Mouse (Mus musculus) central nervous system, embryonic 18 days (tissue): ENCODE measurements around the gene Gm17018. TPM values are rescaled to one million over a fixed set of nuclear protein-coding genes. Genes with fewer than 3 reads are reported as not detected.

Experiments
- polyA plus RNA-seq: library from polyadenylated mRNA; depleted of rRNA; stranded (reverse); fragments of >200 nt; gene quantifications from 2 replicates; pipeline ENCODE4 v1.2.3, GENCODE M21; 2012; rRNA removed

Gm17018 gene
- 29.3 and 31.3 TPM in 2 replicates for polyA plus RNA-seq

GRCm38 (mm10) chr19:45560153-45560890, at the start of gene Gm17018, which contains the start of gene Poll:
Gm17018 (plus strand) TSS chr19:45560615.
Poll (minus strand) TSS chr19:45560531.

Other genes with a start within 250 kb of the Gm17018 start
- 52.8 and 54.4 TPM in 2 replicates for gene Btrc, start 196.9 kb upstream of the Gm17018 start, polyA plus RNA-seq
- gene Poll, start 84 bp upstream of the Gm17018 start, polyA plus RNA-seq: 7.8 TPM in 2 replicates
- 49.0 and 50.8 TPM in 2 replicates for gene Fbxw4, start 99.7 kb downstream of the Gm17018 start, polyA plus RNA-seq
- 0.51 and 0.70 TPM in 2 replicates for gene Fgf8, start 182.3 kb downstream of the Gm17018 start, polyA plus RNA-seq
- gene Npm3, start 189.0 kb downstream of the Gm17018 start, polyA plus RNA-seq: 74.6 and 94.7 TPM in 2 replicates
- 146 and 153 TPM in 2 replicates for gene Mgea5, start 223.2 kb downstream of the Gm17018 start, polyA plus RNA-seq